In the genomic region with DNA sequence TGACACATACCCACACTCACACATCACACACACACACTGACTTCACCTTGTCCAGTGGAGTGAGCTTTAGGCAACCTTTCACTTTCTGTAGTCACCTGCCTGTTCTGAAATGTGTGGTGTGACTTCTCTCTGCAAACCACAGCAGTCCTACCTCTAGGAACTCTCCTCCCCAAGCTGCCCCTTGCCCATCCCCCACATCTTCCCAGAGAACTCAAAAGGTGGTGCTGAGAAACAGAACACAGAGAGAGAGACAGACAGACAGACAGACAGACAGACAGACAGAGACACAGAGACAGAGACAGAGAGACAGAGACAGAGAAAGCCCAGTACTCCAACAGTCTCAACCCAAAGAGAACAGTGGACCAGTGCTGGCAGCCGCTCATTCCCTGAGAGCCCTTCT, we compare ENCODE assay signal across 15 mouse cellular contexts. TPM values are rescaled to one million over a fixed set of nuclear protein-coding genes. Genes with fewer than 3 reads are reported as not detected.
DNase-seq lines count a peak whose midpoint lies in the region; ATAC-seq and TF ChIP-seq lines count a peak whose summit lies in the region.
"Had no signal": no experiment of that assay in that cellular context is flagged by ENCODE, and none has a peak within 500 bp of the region (broad histone marks: within the 10 kb centered on the region; RNA-seq: fewer than 3 reads in every experiment).

No protein-coding gene starts in this region.

- H3K36me3 ChIP-seq in forebrain, embryonic 11.5 days (ENCODE audit: control insufficient read depth, insufficient read depth, low read length) = no peaks in the 10 kb centered on the region
- no peaks in the 10 kb centered on the region for H3K36me3 ChIP-seq in hindbrain, embryonic 15.5 days
- no peaks in the 10 kb centered on the region for H3K36me3 ChIP-seq in neural tube, embryonic 13.5 days
- H3K36me3 ChIP-seq: limb, embryonic 15.5 days had no signal

- H3K27me3 ChIP-seq in forebrain, embryonic 11.5 days (ENCODE audit: control insufficient read depth, insufficient read depth, low read length) = peaks cover 52% of the 10 kb centered on the region
- H3K27me3 ChIP-seq in hindbrain, embryonic 15.5 days = peaks cover 58% of the 10 kb centered on the region
- peaks cover 86% of the 10 kb centered on the region for H3K27me3 ChIP-seq in neural tube, embryonic 13.5 days

- H3K9me3 ChIP-seq in forebrain, embryonic 11.5 days (ENCODE audit: control insufficient read depth, low read length) = no peaks in the 10 kb centered on the region
- H3K9me3 ChIP-seq in hindbrain, embryonic 15.5 days = no peaks in the 10 kb centered on the region
- H3K9me3 ChIP-seq in neural tube, embryonic 13.5 days = no peaks in the 10 kb centered on the region
- H3K9me3 ChIP-seq: limb, embryonic 15.5 days had no signal

- H3K9ac ChIP-seq in forebrain, embryonic 11.5 days (ENCODE audit: low read length) = peak overlapping the region; percentile 55
- peak overlapping the region; percentile 22; the same call in 1 of the 2 replicates for H3K9ac ChIP-seq in hindbrain, embryonic 15.5 days
- peak overlapping the region; percentile 71 for H3K9ac ChIP-seq in neural tube, embryonic 13.5 days
- H3K9ac ChIP-seq: limb, embryonic 15.5 days had no signal

- TF ChIP-seq CTCF in layer of hippocampus, adult 2 months (conservative IDR thresholded peaks at IDR 0.05) = no peak

- H3K4me3 ChIP-seq in layer of hippocampus, adult 2 months = peak overlapping the region; percentile 65
- H3K4me3 ChIP-seq in forebrain, embryonic 11.5 days (ENCODE audit: low read depth, low read length) = peak overlapping the region; percentile 30
- peak overlapping the region; percentile 35; the same call in 1 of the 2 replicates for H3K4me3 ChIP-seq in hindbrain, embryonic 15.5 days
- H3K4me3 ChIP-seq in neural tube, embryonic 13.5 days = peak overlapping the region; percentile 37

- ATAC-seq in forebrain, embryonic 11.5 days (replicated peaks; ENCODE audit: low FRiP score) = no peak
- no peak for ATAC-seq in hindbrain, embryonic 15.5 days (ENCODE audit: low FRiP score, low read depth)
- ATAC-seq in neural tube, embryonic 13.5 days (ENCODE audit: low read depth) = no peak

- DNase-seq in layer of hippocampus, adult 2 months (ENCODE audit: low spot score in 2 of 2) = no peak
- DNase-seq in layer of hippocampus, postnatal 25 days (ENCODE audit: extremely low spot score in 1 of 2, low spot score in 1 of 2) = no peak
- DNase-seq in forebrain, embryonic 11.5 days (ENCODE audit: low spot score) = peak; percentile 41
- DNase-seq in urinary bladder, adult 18-20 months (ENCODE audit: low spot score in 2 of 2) = no peak
- no peak for DNase-seq in kidney, postnatal 10 days
- no peak for DNase-seq in embryo, embryonic 10.5 days (ENCODE audit: low spot score)
- DNase-seq: adrenal gland, adult 8-10 months; B cell, adult 2 months; heart, postnatal 10 days; kidney, adult 2 months; thymus, postnatal 25 days had no signal

- WGBS in forebrain, embryonic 11.5 days = 31% methylated on average over 1 of the region's 1 CpGs
- 0% methylated on average over 1 of the region's 1 CpGs for WGBS in hindbrain, embryonic 15.5 days
- 20% methylated on average over 1 of the region's 1 CpGs for WGBS in neural tube, embryonic 13.5 days

- peak overlapping the region; percentile 95 for H3K27ac ChIP-seq in layer of hippocampus, adult 2 months
- H3K27ac ChIP-seq in forebrain, embryonic 11.5 days (ENCODE audit: low read depth, low read length) = no peak overlapping the region
- no peak overlapping the region for H3K27ac ChIP-seq in hindbrain, embryonic 15.5 days (replicated peaks)
- peak overlapping the region; percentile 9; the same call in 1 of the 2 replicates for H3K27ac ChIP-seq in neural tube, embryonic 13.5 days (replicated peaks)
- H3K27ac ChIP-seq: limb, embryonic 15.5 days had no signal

- peaks cover 32% of the 10 kb centered on the region for H3K4me1 ChIP-seq in forebrain, embryonic 11.5 days (replicated peaks; ENCODE audit: control insufficient read depth, insufficient read depth, low read length)
- H3K4me1 ChIP-seq in hindbrain, embryonic 15.5 days (replicated peaks) = peaks cover 45% of the 10 kb centered on the region
- H3K4me1 ChIP-seq in neural tube, embryonic 13.5 days (replicated peaks) = peaks cover 40% of the 10 kb centered on the region

- peak overlapping the region; percentile 45 for H3K4me2 ChIP-seq in forebrain, embryonic 11.5 days (ENCODE audit: low read depth, low read length, severe bottlenecking)
- H3K4me2 ChIP-seq in hindbrain, embryonic 15.5 days = peak overlapping the region; percentile 64
- peak overlapping the region; percentile 59 for H3K4me2 ChIP-seq in neural tube, embryonic 13.5 days

RNA-seq across cellular contexts. Expression of gene Islr, which starts 8.4 kb away (rescaled TPM):
- total RNA-seq in layer of hippocampus, adult 2 months (2021) = 10 to 100 TPM; 12.8 to 14.2 TPM
- total RNA-seq in layer of hippocampus, postnatal 25 days (2021) = 10 to 100 TPM; 11.3 to 15.0 TPM
- 9.4 and 11.7 TPM in 2 replicates for polyA plus RNA-seq in forebrain, embryonic 11.5 days (2014; fragmentation: Nextera tagmentation; extraction: Ambion mirVana)
- polyA plus RNA-seq in hindbrain, embryonic 15.5 days (2015; fragmentation: Nextera tagmentation; extraction: Ambion mirVana) = 37.1 and 44.2 TPM in 2 replicates
- polyA plus RNA-seq in neural tube, embryonic 13.5 days (2015; fragmentation: Nextera tagmentation; extraction: Ambion mirVana) = 53.6 and 58.2 TPM in 2 replicates

RNA-seq across cellular contexts. Expression of gene Islr2, which starts 8.4 kb away (rescaled TPM):
- 100 to 1,000 TPM; 134 to 136 TPM for total RNA-seq in layer of hippocampus, adult 2 months (2021)
- 100 to 1,000 TPM; 152 TPM for total RNA-seq in layer of hippocampus, postnatal 25 days (2021)
- 18.1 and 21.1 TPM in 2 replicates for polyA plus RNA-seq in forebrain, embryonic 11.5 days (2014; fragmentation: Nextera tagmentation; extraction: Ambion mirVana)
- polyA plus RNA-seq in hindbrain, embryonic 15.5 days (2015; fragmentation: Nextera tagmentation; extraction: Ambion mirVana) = 20.1 and 27.6 TPM in 2 replicates
- 19.8 and 22.3 TPM in 2 replicates for polyA plus RNA-seq in neural tube, embryonic 13.5 days (2015; fragmentation: Nextera tagmentation; extraction: Ambion mirVana)
- total RNA-seq: common myeloid progenitor, adult 5-6 weeks had no signal

RNA-seq across cellular contexts. Expression of gene Pml, which starts 53.9 kb away (rescaled TPM):
- 10 to 100 TPM; 11.9 to 14.2 TPM for total RNA-seq in layer of hippocampus, adult 2 months (2021)
- 10 to 100 TPM in 1 of 2 experiments, 1 to 10 TPM in 1; 8.4 to 11.0 TPM for total RNA-seq in layer of hippocampus, postnatal 25 days (2021)
- 13.6 and 13.7 TPM in 2 replicates for polyA plus RNA-seq in forebrain, embryonic 11.5 days (2014; fragmentation: Nextera tagmentation; extraction: Ambion mirVana)
- polyA plus RNA-seq in hindbrain, embryonic 15.5 days (2015; fragmentation: Nextera tagmentation; extraction: Ambion mirVana) = 4.3 and 5.2 TPM in 2 replicates
- polyA plus RNA-seq in neural tube, embryonic 13.5 days (2015; fragmentation: Nextera tagmentation; extraction: Ambion mirVana) = 3.4 and 4.0 TPM in 2 replicates

RNA-seq across cellular contexts. Expression of gene Stoml1, which starts 57.3 kb away (rescaled TPM):
- total RNA-seq in layer of hippocampus, adult 2 months (2021) = 10 to 100 TPM; 78.6 to 78.7 TPM
- 10 to 100 TPM; 71.3 to 78.6 TPM for total RNA-seq in layer of hippocampus, postnatal 25 days (2021)
- 37.6 and 39.4 TPM in 2 replicates for polyA plus RNA-seq in forebrain, embryonic 11.5 days (2014; fragmentation: Nextera tagmentation; extraction: Ambion mirVana)
- 123 and 126 TPM in 2 replicates for polyA plus RNA-seq in hindbrain, embryonic 15.5 days (2015; fragmentation: Nextera tagmentation; extraction: Ambion mirVana)
- polyA plus RNA-seq in neural tube, embryonic 13.5 days (2015; fragmentation: Nextera tagmentation; extraction: Ambion mirVana) = 86.0 and 107 TPM in 2 replicates

Comparison
In these comparisons a context has a peak if more than half of its experiments do, and no peak if none do; other contexts are left out.
1. H3K27ac ChIP-seq: peak in layer of hippocampus, adult 2 months (single experiment) and neural tube, embryonic 13.5 days (single experiment); none in forebrain, embryonic 11.5 days (single experiment) and hindbrain, embryonic 15.5 days (single experiment).
2. Peak in every context shown above with its lines, with median percentiles within 50 percentile points of each other: H3K4me3 ChIP-seq, H3K4me2 ChIP-seq and H3K9ac ChIP-seq.